Mouse (Mus musculus): ENCODE measurements around the gene Gm9195. TPM values are rescaled to one million over a fixed set of nuclear protein-coding genes. Genes with fewer than 3 reads are reported as not detected.

Gm9195 gene
- total and polyA plus RNA-seq, 2 experiments from 2014 or later: not detected

DNA sequence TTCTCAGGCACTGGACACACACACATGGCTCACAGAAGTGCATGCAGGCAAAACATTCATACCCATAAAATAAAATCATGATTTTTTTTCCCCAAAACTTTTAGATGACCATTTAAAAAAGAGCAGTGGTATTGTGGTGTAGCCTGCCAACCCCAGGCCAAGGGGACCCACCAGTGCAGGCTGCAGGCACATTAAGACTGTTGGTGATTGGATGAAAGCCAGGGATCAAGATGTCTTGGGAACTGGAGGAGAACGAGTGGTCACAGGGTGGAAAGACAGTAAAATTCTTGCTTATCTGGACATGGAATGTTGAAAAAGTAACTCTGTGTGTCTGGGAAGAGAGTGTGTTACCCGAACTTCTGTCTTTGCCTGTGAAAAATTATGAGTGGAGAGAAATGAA lies 27.9 kb upstream of the Gm9195 start:
- H3K4me2 ChIP-seq (ENCODE audit: low read depth, low read length): no peak overlapping the region
- H3K27me3 ChIP-seq (ENCODE audit: control insufficient read depth, insufficient read depth, low read length): no peaks in the 10 kb centered on the region
- H3K27ac ChIP-seq (ENCODE audit: low read depth): no peak overlapping the region
- H3K4me1 ChIP-seq (ENCODE audit: control insufficient read depth, insufficient read depth): no peaks in the 10 kb centered on the region
- no peaks in the 10 kb centered on the region for H3K36me3 ChIP-seq (replicated peaks; ENCODE audit: control insufficient read depth, insufficient read depth, low read length)
- no peaks in the 10 kb centered on the region for H3K9me3 ChIP-seq (replicated peaks; ENCODE audit: control insufficient read depth, low read length)
- no peak for DNase-seq (ENCODE audit: low spot score)
- no peak overlapping the region for H3K4me3 ChIP-seq (ENCODE audit: low read depth, low read length)
- no peak overlapping the region for H3K9ac ChIP-seq (replicated peaks; ENCODE audit: low read depth, low read length)
- ATAC-seq (ENCODE audit: insufficient read depth, low read depth): no peak
- WGBS: 24% methylated on average over 2 of the region's 2 CpGs
- TF ChIP-seq EP300 (IDR thresholded peaks at IDR 0.05; ENCODE audit: low read depth): no peak
- TF ChIP-seq CTCF (IDR thresholded peaks at IDR 0.05; ENCODE audit: low read depth): no peak

DNA sequence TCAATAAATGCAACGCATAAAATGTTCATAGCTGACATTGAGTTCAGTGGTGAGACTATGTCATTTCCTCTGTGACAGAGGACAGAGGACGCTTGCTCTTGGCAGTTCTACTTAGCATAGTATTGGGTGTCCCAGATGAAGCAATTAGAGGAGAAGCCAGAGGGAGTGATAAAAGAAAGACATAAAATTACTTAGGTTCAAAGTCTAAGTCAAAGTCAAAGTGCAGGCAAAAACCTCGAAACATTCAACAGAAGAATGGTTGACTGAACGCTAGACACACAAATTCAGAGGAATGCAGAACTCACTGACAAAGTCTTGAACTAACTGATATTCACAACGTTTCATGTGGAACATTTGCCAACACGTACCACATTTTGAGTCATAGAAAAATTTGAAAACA lies 27.1 kb upstream of the Gm9195 start:
- no peaks in the 10 kb centered on the region for H3K36me3 ChIP-seq (replicated peaks; ENCODE audit: control insufficient read depth, insufficient read depth, low read length)
- no peaks in the 10 kb centered on the region for H3K27me3 ChIP-seq (ENCODE audit: control insufficient read depth, insufficient read depth, low read length)
- no peaks in the 10 kb centered on the region for H3K9me3 ChIP-seq (replicated peaks; ENCODE audit: control insufficient read depth, low read length)
- H3K9ac ChIP-seq (replicated peaks; ENCODE audit: low read depth, low read length): no peak overlapping the region
- TF ChIP-seq CTCF (IDR thresholded peaks at IDR 0.05; ENCODE audit: low read depth) (no peak), EP300 (IDR thresholded peaks at IDR 0.05; ENCODE audit: low read depth) (no peak)
- no peak overlapping the region for H3K27ac ChIP-seq (ENCODE audit: low read depth)
- H3K4me3 ChIP-seq (ENCODE audit: low read depth, low read length): no peak overlapping the region
- DNase-seq (ENCODE audit: low spot score) (no peak), ATAC-seq (ENCODE audit: insufficient read depth, low read depth) (no peak)
- no peaks in the 10 kb centered on the region for H3K4me1 ChIP-seq (ENCODE audit: control insufficient read depth, insufficient read depth)
- whole genome bisulfite sequencing: 63% methylated on average over 6 of the region's 6 CpGs
- H3K4me2 ChIP-seq (ENCODE audit: low read depth, low read length): no peak overlapping the region

DNA sequence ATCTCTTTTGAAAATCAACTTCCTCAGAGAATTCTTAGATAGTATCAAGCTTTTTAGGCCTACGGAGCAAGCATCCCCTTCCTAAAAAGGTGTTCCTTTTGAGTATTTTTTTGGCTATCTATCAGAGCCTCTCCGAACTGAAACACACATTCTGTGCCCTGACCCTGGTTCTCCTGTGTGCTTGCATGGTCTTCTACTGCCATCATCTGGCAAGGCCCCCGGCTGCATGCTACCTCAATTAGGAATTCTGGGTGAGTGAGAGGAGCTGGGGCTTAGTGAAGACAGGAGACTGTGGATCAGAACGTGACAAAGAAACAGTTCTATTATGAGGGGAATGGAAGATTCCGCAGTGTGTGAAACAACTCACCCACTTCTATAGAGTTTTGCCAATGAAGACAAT lies 24.7 kb upstream of the Gm9195 start:
- peak; percentile 62 for ATAC-seq (ENCODE audit: insufficient read depth, low read depth)
- no peak overlapping the region for H3K27ac ChIP-seq (ENCODE audit: low read depth)
- H3K9me3 ChIP-seq (replicated peaks; ENCODE audit: control insufficient read depth, low read length): no peaks in the 10 kb centered on the region
- peak; percentile 42 for DNase-seq (ENCODE audit: low spot score)
- H3K9ac ChIP-seq (replicated peaks; ENCODE audit: low read depth, low read length): no peak overlapping the region
- peak overlapping the region; percentile 23; the same call in 1 of the 2 replicates for H3K4me2 ChIP-seq (ENCODE audit: low read depth, low read length)
- H3K4me1 ChIP-seq (ENCODE audit: control insufficient read depth, insufficient read depth): no peaks in the 10 kb centered on the region
- TF ChIP-seq EP300 (IDR thresholded peaks at IDR 0.05; ENCODE audit: low read depth): no peak
- peak; percentile 95 for TF ChIP-seq CTCF (IDR thresholded peaks at IDR 0.05; ENCODE audit: low read depth)
- H3K27me3 ChIP-seq (ENCODE audit: control insufficient read depth, insufficient read depth, low read length): no peaks in the 10 kb centered on the region
- no peak overlapping the region for H3K4me3 ChIP-seq (ENCODE audit: low read depth, low read length)
- no peaks in the 10 kb centered on the region for H3K36me3 ChIP-seq (replicated peaks; ENCODE audit: control insufficient read depth, insufficient read depth, low read length)
- 11% methylated on average over 5 of the region's 5 CpGs for WGBS

DNA sequence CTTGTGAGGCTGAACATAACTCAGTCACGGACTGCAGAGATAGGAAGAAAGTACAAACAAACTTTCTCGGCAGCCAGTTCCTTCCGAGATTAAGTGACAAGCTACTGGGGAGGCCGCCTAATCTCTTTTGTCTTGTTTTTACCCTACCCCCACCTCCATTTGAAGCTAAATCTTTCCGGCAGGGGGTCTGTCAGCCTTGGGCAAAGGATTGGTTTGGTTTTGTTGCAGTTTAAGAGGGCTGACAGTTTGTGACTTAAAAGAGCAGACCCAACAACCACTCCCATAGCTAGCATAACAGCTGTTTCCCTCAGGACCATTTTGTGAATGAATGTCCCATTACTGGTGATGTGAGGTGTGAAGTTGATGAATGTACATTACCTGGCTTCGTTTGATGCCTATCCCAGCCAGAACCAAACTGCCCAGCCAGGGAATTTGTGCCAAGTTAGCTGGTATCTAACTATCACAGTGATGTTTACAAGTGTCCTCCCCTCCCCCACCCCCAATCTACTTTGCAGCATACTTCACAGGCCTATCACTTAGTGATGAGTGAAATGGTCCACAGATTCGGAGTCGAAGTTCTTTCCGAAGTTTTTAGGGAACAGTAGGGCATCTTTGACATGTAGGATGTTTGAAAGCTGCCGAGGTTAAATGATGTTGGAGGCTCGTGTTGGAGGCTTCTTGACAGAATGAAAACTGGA lies 15.2 kb upstream of the Gm9195 start:
- WGBS: 13% methylated on average over 11 of the region's 11 CpGs
- Histone ChIP-seq H3K27ac (ENCODE audit: low read depth) (no peak overlapping the region), H3K36me3 (replicated peaks; ENCODE audit: control insufficient read depth, insufficient read depth, low read length) (no peaks in the 10 kb centered on the region), H3K9ac (replicated peaks; ENCODE audit: low read depth, low read length) (peak overlapping the region; percentile 15), H3K4me3 (ENCODE audit: low read depth, low read length) (peak overlapping the region; percentile 38), H3K9me3 (replicated peaks; ENCODE audit: control insufficient read depth, low read length) (no peaks in the 10 kb centered on the region), H3K4me2 (ENCODE audit: low read depth, low read length) (peak overlapping the region; percentile 58), H3K4me1 (ENCODE audit: control insufficient read depth, insufficient read depth) (peaks cover 8% of the 10 kb centered on the region; the same call in 1 of the 2 replicates), H3K27me3 (ENCODE audit: control insufficient read depth, insufficient read depth, low read length) (no peaks in the 10 kb centered on the region)
- no peak for ATAC-seq (ENCODE audit: insufficient read depth, low read depth)
- DNase-seq (ENCODE audit: low spot score): no peak
- no peak for TF ChIP-seq EP300 (IDR thresholded peaks at IDR 0.05; ENCODE audit: low read depth)
- no peak for TF ChIP-seq CTCF (IDR thresholded peaks at IDR 0.05; ENCODE audit: low read depth)

DNA sequence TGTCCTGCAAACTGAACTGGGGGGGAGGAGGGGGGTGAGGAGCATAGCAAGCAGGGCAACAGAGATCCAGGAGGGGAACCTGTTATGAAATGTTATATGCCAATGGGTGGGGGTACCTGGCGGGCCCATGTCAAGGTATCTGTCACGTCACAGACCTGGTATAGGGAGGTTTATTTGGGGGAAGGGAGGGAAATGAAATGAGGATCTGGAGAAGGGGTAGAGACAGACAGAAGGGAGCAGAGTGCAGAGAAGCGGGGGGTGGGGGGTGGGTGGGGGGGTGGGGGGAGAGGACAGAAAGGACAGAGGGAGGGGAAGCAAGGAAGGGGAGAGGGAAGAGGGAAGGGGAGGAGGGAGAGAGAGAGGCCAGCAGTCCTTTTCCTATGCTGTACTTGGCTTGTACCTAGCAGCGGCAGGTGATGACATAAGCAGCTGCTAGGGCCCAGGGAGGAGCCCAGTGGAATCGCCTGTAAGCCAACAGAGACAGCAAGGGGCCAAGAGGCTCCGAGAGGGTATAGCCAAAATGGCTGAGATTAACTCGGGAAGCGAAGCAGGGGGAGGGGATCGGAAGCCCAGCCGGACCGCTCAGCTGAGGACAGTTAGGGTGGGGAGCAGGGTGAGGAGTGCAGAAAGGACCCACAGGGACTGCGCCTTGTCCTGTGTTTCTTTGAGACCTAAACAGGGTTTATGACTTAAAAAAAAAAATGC lies 14.5 kb upstream of the Gm9195 start:
- Histone ChIP-seq H3K9ac (replicated peaks; ENCODE audit: low read depth, low read length) (peak overlapping the region; percentile 15), H3K36me3 (replicated peaks; ENCODE audit: control insufficient read depth, insufficient read depth, low read length) (no peaks in the 10 kb centered on the region), H3K27ac (ENCODE audit: low read depth) (no peak overlapping the region), H3K4me1 (ENCODE audit: control insufficient read depth, insufficient read depth) (peaks cover 8% of the 10 kb centered on the region; the same call in 1 of the 2 replicates), H3K4me2 (ENCODE audit: low read depth, low read length) (peak overlapping the region; percentile 58), H3K4me3 (ENCODE audit: low read depth, low read length) (peak overlapping the region; percentile 38), H3K9me3 (replicated peaks; ENCODE audit: control insufficient read depth, low read length) (no peaks in the 10 kb centered on the region), H3K27me3 (ENCODE audit: control insufficient read depth, insufficient read depth, low read length) (no peaks in the 10 kb centered on the region)
- DNase-seq (ENCODE audit: low spot score) (peak; percentile 40), ATAC-seq (ENCODE audit: insufficient read depth, low read depth) (peak; percentile 74; the same call in 1 of the 2 replicates)
- no peak for TF ChIP-seq CTCF (IDR thresholded peaks at IDR 0.05; ENCODE audit: low read depth)
- no peak for TF ChIP-seq EP300 (IDR thresholded peaks at IDR 0.05; ENCODE audit: low read depth)
- WGBS: 9% methylated on average over 12 of the region's 12 CpGs
